Mouse (Mus musculus) heart, adult 2 months (tissue): ENCODE results near the gene Tmem63a. TPM values are rescaled to one million over a fixed set of nuclear protein-coding genes. Genes with fewer than 3 reads are reported as not detected.
A peak's percentile ranks its signal among the peaks of the same experiment; 100 is the strongest.

Experiments used
- DNase-seq, 2 experiments: peaks; one replicate each; pipeline ENCODE4 v3.0.0; 2021
- H3K27ac ChIP-seq: fragments of 200-600 bp; 2 replicates; pipeline ENCODE4 v1.8.1; 2022
- H3K27me3 ChIP-seq: fragments of 200-500 bp; 2 replicates; pipeline ENCODE4 v1.6.1; 2012; ENCODE audit warnings: mild to moderate bottlenecking, low read length, inconsistent platforms, mixed read lengths; ENCODE audit not compliant: control insufficient read depth, insufficient read depth
- H3K36me3 ChIP-seq: fragments of 200-500 bp; 2 replicates; pipeline ENCODE4 v1.6.1; 2012; ENCODE audit warnings: low read length, inconsistent platforms; ENCODE audit not compliant: control insufficient read depth, insufficient read depth
- H3K4me1 ChIP-seq: fragments of 200-500 bp; 2 replicates; pipeline ENCODE4 v1.6.1; 2011; ENCODE audit warnings: low read length; ENCODE audit not compliant: control insufficient read depth, insufficient read depth
- H3K4me3 ChIP-seq: fragments of 200-600 bp; 2 replicates; pipeline ENCODE4 v1.8.1; 2022
- H3K79me2 ChIP-seq: fragments of 200-500 bp; replicated peaks from 2 replicates; pipeline ENCODE4 v1.6.1; 2012; ENCODE audit warnings: mild to moderate bottlenecking, inconsistent platforms, low read length, moderate library complexity, mixed read lengths; ENCODE audit not compliant: control insufficient read depth, insufficient read depth
- H3K9ac ChIP-seq: fragments of 200-500 bp; 2 replicates; pipeline ENCODE4 v1.6.1; 2012; ENCODE audit warnings: low read depth, mild to moderate bottlenecking, control low read depth, inconsistent platforms, low read length, mixed read lengths
- CTCF ChIP-seq: fragments of 200-600 bp; IDR thresholded peaks from 2 replicates; pipeline ENCODE4 v1.8.1; 2022; ENCODE audit warnings: antibody characterized with exemption, mild to moderate bottlenecking, moderate library complexity
- EP300 ChIP-seq: fragments of 200-500 bp; IDR thresholded peaks from 2 replicates; pipeline ENCODE4 v1.6.1; 2011; ENCODE audit warnings: low read depth, low read length, control low read depth; ENCODE audit not compliant: insufficient read depth
- POLR2A ChIP-seq: fragments of 200-500 bp; IDR thresholded peaks from 2 replicates; pipeline ENCODE4 v1.6.1; 2011; ENCODE audit warnings: mild to moderate bottlenecking, low read depth, low read length, control low read depth; ENCODE audit not compliant: insufficient read depth
- WGBS: fragments of 180-500 bp; shearing (Covaris S2); methylation state at CpG from one replicate; pipeline ENCODE4 v1.1.7; 2018; 5-methylcytosine and 5-hydroxymethylcytosine counted together
- intact Hi-C: fragments of 180-260 bp; cut with DNase I; formaldehyde crosslinking; loops from one replicate; pipeline ENCODE4 v1.15.1; 2025
- polyA plus RNA-seq: library from polyadenylated mRNA; depleted of rRNA; stranded (reverse); fragments of >200 nt; gene quantifications from 2 replicates; pipeline ENCODE4 v1.2.3, GENCODE M21; 2012
- total RNA-seq, 2 experiments: library from RNA; stranded (reverse); gene quantifications; 2 replicates each; pipeline ENCODE4 v1.2.3; 2021

Gene Tmem63a
- total and polyA plus RNA-seq, 3 experiments: 13.2 to 27.5 (median 15.8) TPM

DNA sequence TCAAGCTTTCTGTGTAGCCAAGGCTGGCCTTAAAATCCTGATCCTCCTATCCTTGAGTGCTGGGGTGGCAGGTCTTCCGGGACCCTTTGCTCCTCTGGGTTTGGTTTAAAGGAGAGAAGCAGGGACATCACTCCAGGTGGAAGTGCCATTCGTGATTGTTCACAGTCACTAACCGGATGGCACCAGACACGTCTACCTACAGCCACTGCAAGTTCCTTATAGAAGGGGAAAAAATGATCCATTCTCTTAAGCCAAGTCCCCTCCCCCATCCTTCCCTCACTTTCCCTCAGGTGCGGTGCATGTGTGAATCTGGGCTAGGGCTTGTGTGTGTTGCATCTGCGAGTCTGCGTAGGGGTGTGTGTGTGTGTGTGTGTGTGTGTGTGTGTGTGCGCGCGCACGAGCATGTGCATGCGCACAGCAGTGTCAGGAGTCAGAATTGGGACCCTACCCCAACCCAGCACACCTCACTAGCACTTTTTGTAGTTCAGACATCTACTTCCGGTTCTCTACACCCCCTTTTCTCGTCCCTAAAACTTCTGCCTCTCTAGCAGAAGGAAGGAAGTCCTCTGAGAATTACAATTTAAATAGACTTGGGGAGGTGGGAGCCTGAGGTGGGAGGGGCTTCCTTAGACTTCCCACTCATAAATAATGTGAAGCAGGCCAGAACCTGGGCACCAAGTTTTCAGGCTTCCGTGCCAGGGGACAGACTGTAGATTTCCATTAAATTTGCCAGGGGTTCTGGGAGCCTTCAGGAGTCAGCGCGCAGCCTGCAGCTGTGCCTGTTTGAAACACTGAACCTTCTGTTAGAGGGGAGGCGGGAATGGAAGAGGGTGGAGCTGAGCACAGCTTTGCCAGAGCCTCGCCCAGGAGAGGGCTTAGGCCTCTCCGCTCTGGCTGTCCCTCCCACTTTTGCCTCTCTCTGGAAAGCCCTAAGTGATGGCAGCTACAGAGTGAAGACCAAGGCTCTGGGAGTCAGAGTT, 3.1 kb downstream of the Tmem63a start:
- no peak for TF ChIP-seq CTCF
- peak; percentile 51; the same call in 1 of the 2 replicates for TF ChIP-seq POLR2A
- TF ChIP-seq EP300: 0 out of 2 replicates have a peak, but pooled peaks have one; percentile 14
- peak overlapping the region; percentile 36 for H3K27ac ChIP-seq
- no peaks in the 10 kb centered on the region for H3K79me2 ChIP-seq
- H3K4me3 ChIP-seq: no peak overlapping the region
- no peaks in the 10 kb centered on the region for H3K27me3 ChIP-seq
- peaks cover 22% of the 10 kb centered on the region for H3K4me1 ChIP-seq
- 54% methylated on average over 20 of the region's 20 CpGs for WGBS
- no peak overlapping the region for H3K9ac ChIP-seq
- DNase-seq: peak; percentile 63 to 73
- H3K36me3 ChIP-seq: no peaks in the 10 kb centered on the region
- intact Hi-C loops: no loop called here

DNA sequence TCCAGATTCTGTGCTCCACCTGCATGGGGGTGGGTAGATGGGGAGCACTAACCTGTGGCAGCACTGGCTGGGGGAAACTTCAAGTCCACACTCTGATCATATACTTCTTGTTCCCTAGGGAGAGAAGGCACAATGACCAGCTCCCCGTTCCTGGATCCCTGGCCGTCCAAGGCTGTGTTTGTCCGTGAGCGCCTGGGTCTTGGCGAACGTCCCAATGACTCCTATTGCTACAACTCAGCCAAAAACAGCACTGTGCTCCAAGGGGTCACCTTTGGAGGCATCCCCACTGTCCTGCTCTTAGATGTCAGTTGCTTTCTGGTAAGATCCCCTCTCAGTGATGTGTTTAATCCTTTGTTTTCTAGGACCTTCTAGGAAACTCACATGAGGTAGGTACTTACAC, 4.3 kb downstream of the Tmem63a start:
- no peaks in the 10 kb centered on the region for H3K36me3 ChIP-seq
- TF ChIP-seq POLR2A (no peak), CTCF (no peak), EP300 (no peak)
- no peak overlapping the region for H3K27ac ChIP-seq
- H3K4me3 ChIP-seq: no peak overlapping the region
- H3K4me1 ChIP-seq: peaks cover 18% of the 10 kb centered on the region
- no peak for DNase-seq
- no peaks in the 10 kb centered on the region for H3K79me2 ChIP-seq
- 43% methylated on average over 6 of the region's 6 CpGs for WGBS
- no peaks in the 10 kb centered on the region for H3K27me3 ChIP-seq
- no peak overlapping the region for H3K9ac ChIP-seq
- intact Hi-C loops: no loop called here

DNA sequence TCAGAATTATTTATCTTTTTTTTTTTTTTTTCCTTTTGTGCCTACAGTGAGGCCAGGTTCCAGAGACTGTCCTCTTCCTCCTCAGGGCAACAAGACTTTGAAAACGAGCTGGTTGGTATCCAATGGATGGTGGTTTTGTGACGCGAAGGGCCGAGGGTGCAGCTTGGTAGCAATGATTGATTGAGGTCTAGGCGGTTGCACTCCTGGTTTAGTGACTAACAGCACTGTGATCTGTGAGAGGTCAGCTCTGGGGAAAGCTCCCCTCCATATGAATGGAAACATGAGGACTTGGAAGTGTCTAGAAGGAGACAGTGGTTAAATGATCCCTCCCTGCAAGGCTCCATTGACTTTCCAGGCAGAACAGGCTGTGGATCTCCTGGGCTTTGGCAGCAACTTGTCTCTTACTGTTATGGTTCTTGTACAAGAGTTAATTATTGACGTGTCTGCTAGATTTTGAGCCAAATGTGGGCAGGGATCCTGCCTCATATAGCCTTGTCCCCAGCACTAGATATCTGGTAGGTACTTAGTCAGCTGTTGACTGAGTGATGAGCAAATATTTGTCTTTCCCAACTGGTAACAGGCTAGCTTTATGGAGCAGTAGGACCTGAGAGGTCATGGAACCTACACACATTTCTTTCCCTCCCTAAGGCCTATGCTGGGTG, 10.1 kb downstream of the Tmem63a start:
- Histone ChIP-seq H3K79me2 (no peaks in the 10 kb centered on the region), H3K9ac (no peak overlapping the region), H3K36me3 (no peaks in the 10 kb centered on the region), H3K4me3 (no peak overlapping the region), H3K27ac (no peak overlapping the region), H3K4me1 (no peaks in the 10 kb centered on the region), H3K27me3 (no peaks in the 10 kb centered on the region)
- DNase-seq: no peak
- WGBS: 92% methylated on average over 6 of the region's 6 CpGs
- TF ChIP-seq POLR2A: no peak
- no peak for TF ChIP-seq CTCF
- TF ChIP-seq EP300: no peak
- intact Hi-C loops: no loop called here

DNA sequence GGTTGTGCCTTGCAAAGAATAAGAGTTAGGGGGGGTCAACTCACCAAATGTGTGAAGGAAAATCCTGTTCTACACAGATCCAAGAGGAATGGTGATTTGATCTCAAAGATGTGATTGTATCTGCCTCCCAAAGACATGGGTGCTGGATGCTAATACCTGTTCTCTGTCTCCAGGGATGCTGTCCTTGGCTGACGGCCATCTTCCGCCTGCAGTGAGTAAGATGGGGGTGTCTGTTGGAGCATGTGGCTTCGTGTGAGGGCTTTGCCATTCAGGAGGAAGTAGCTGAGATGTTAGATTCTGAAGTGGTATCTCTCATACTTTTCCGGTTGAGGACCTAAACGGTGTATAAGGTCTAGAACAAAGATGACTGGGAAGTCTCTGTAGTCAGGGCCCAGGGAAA, 10.7 kb downstream of the Tmem63a start:
- no peak overlapping the region for H3K27ac ChIP-seq
- WGBS: 90% methylated on average over 5 of the region's 5 CpGs
- no peak overlapping the region for H3K9ac ChIP-seq
- intact Hi-C loops: no loop called here
- no peak for DNase-seq
- no peak overlapping the region for H3K4me3 ChIP-seq
- TF ChIP-seq POLR2A (no peak), EP300 (no peak), CTCF (no peak)
- H3K36me3 ChIP-seq: no peaks in the 10 kb centered on the region
- H3K27me3 ChIP-seq: no peaks in the 10 kb centered on the region
- H3K4me1 ChIP-seq: no peaks in the 10 kb centered on the region
- no peaks in the 10 kb centered on the region for H3K79me2 ChIP-seq

DNA sequence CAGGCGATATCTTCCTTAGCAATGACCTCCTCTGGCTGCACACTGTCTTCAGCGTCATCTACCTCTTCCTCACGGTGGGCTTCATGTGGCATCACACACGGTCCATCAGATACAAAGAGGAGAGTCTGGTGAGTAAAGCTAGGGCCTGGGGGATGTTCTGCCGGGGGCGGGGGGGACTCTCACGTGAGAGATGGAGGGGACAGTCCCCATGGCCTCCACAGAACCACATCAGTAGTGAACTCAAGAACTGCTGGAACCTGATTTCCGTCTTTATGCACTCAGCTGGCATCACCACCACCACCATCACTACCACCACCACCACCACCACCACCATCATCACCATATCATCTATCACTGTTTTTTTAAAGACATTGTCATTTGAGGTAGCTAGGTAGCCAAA, 14.3 kb downstream of the Tmem63a start:
- 95% methylated on average over 8 of the region's 8 CpGs for WGBS
- H3K36me3 ChIP-seq: no peaks in the 10 kb centered on the region

DNA sequence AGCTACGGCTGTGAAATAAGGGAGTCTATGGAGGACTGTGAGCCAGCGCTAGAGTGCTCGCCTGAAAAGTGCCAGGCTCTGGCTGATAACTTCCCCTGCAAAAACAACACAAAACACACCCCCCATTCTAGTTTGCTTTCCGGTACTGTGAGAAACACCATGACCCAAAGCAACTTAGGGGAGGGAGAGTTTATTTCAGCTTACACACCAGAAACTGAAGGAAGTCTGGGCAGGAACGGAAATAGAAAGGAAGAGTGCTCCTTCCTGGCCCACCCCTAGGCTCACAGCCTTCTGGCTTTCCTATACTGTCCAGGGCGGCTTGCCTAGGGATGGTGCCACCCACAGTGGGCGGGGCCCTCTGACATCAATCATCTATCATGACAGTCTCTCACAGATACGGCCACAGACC, 14.8 kb downstream of the Tmem63a start:
- intact Hi-C loops: no loop called here
- Histone ChIP-seq H3K9ac (no peak overlapping the region), H3K36me3 (no peaks in the 10 kb centered on the region), H3K4me1 (no peaks in the 10 kb centered on the region), H3K27me3 (no peaks in the 10 kb centered on the region), H3K4me3 (no peak overlapping the region), H3K27ac (no peak overlapping the region), H3K79me2 (no peaks in the 10 kb centered on the region)
- DNase-seq: peak; percentile 56 to 62
- TF ChIP-seq EP300: 0 out of 2 replicates have a peak, but pooled peaks have one; percentile 17
- no peak for TF ChIP-seq POLR2A
- no peak for TF ChIP-seq CTCF
- 53% methylated on average over 8 of the region's 8 CpGs for WGBS

More for the DNA sequence above, 14.3 kb downstream of the Tmem63a start:
- no peaks in the 10 kb centered on the region for H3K4me1 ChIP-seq
- H3K4me3 ChIP-seq: no peak overlapping the region
- no peaks in the 10 kb centered on the region for H3K27me3 ChIP-seq
- no peaks in the 10 kb centered on the region for H3K79me2 ChIP-seq
- no peak overlapping the region for H3K27ac ChIP-seq
- H3K9ac ChIP-seq: no peak overlapping the region
- TF ChIP-seq EP300 (no peak), CTCF (no peak), POLR2A (no peak)
- intact Hi-C loops: no loop called here
- DNase-seq: no peak
